ENCODE assay signal across 19 mouse cellular contexts in the genomic region with DNA sequence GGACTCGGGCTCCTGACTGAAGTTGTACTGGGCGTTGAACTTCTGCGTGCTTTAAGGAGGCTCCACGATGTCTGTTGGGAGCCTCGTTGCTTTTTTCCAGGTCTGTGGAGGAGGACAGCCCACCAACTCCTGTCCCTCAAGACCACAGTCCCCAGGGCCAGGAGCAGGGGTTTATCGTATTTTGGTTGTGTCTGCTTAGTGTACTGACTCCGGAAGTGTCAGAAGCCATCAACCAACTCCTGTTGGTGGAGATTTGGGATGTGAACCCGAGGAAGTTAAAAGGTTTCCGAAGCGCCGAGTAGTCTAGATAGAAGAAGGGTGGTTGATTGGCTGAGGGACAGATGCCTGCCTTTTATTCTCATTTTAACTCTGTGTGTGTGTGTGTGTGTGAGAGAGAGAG. TPM values are rescaled to one million over a fixed set of nuclear protein-coding genes. Genes with fewer than 3 reads are reported as not detected.
"Had no signal": no experiment of that assay in that cellular context is flagged by ENCODE, and none has a peak within 500 bp of the region (broad histone marks: within the 10 kb centered on the region; RNA-seq: fewer than 3 reads in every experiment).

No protein-coding gene starts in this region.

- DNase-seq: kidney, adult 2 months; layer of hippocampus, adult 9-11 months; layer of hippocampus, postnatal 36 days; lung, postnatal 14 days; midbrain, embryonic 14.5 days; right cerebral cortex, adult 18-20 months; right cerebral cortex, postnatal 25 days; thymus, postnatal 36 days had no signal

- H3K9ac ChIP-seq: limb, embryonic 15.5 days; liver, embryonic 15.5 days; neural tube, embryonic 15.5 days had no signal

- H3K4me2 ChIP-seq: limb, embryonic 15.5 days; liver, embryonic 15.5 days; neural tube, embryonic 15.5 days had no signal

- H3K36me3 ChIP-seq: limb, embryonic 15.5 days; liver, embryonic 15.5 days; midbrain, embryonic 10.5 days; neural tube, embryonic 15.5 days had no signal

- H3K9me3 ChIP-seq: limb, embryonic 15.5 days; liver, embryonic 15.5 days; midbrain, embryonic 10.5 days; neural tube, embryonic 15.5 days had no signal

- H3K27ac ChIP-seq: kidney, postnatal 0 days; limb, embryonic 15.5 days; liver, embryonic 15.5 days; midbrain, embryonic 10.5 days; neural tube, embryonic 15.5 days had no signal

- H3K4me3 ChIP-seq: limb, embryonic 15.5 days; liver, embryonic 15.5 days; midbrain, embryonic 10.5 days; myocyte; neural tube, embryonic 15.5 days had no signal

RNA-seq across cellular contexts. Expression of gene Gata5, which starts 5.4 kb away (rescaled TPM):
- total RNA-seq: layer of hippocampus, adult 18-20 months; layer of hippocampus, postnatal 36 days; left cerebral cortex, adult 8-10 months; left cerebral cortex, postnatal 25 days had no signal
- polyA plus RNA-seq: limb, embryonic 15.5 days; midbrain, embryonic 14.5 days; myocyte; thymus, postnatal 0 days had no signal

RNA-seq across cellular contexts. Expression of gene Rbbp8nl, which starts 50.2 kb away (rescaled TPM):
- total RNA-seq: layer of hippocampus, adult 18-20 months; layer of hippocampus, postnatal 36 days; left cerebral cortex, adult 8-10 months; left cerebral cortex, postnatal 25 days had no signal
- polyA plus RNA-seq: liver, embryonic 15.5 days; midbrain, embryonic 14.5 days; myocyte; neural tube, embryonic 11.5 days; neural tube, embryonic 15.5 days had no signal
